Mouse (Mus musculus): Measurements from ENCODE around the gene Fgf8.

Fgf8 gene

DNA sequence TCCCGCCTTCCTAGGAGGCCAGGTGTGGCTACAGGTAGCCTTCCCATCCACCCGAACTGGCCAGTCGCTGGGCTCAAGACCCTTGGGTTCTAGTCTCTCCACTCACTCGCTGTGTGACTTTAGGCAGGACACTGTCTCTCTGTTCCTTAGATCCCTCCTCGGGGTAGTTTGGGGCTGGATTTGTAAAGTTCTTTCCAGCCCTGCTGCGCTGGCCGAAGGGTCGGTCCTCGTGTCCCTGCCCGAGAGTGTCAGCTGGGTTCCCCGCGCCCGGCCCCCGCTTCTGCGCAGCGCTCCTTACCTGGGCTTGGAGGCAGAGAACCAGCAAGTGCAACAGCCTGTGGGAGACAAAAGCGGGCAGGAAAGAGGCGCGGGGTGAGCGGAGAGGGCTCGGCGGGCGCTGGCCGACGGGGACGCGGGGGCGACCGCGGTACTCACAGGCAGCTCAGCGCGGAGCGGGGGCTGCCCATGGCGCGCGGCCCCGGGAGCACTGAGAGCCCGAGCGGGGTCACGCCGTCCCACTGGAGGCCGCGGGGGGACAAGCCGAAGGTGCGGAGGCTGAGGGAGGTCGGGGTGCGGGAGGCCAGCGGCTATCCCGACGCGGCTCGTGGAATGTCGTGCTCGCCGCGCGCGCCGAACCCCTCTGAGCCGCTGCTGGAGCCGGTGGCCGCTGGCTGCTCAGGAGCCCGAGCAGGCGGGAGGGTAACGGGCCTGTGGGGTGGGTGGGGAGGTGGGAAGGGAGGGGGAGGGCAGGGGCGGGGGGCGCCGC, at the start of gene Fgf8:
Gene Fgf8 (minus strand): TSS at position 698 of the 766 bp plus-strand sequence.
- DNase-seq = peak; percentile 34 to 46

DNA sequence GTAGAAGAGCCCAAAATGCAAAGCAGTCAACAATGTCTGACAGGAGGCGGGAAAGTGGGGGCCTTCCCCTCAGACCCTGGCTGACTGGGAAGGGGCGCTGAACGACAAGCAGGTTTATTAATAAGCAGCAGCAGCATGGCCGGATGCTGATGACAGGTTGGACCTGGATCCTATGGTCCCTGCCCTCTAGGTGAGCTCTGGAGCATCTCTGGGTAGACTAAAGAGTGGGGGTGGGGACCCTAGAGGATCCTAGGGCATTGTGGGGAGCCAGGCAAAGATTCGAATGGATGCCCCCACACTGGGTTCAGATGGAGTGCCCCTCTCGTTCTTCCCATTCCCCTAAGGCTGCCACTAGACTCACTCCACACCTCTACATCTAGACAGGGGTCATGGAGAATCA, 49.7 kb upstream of the Fgf8 start:
- DNase-seq = no peak

DNA sequence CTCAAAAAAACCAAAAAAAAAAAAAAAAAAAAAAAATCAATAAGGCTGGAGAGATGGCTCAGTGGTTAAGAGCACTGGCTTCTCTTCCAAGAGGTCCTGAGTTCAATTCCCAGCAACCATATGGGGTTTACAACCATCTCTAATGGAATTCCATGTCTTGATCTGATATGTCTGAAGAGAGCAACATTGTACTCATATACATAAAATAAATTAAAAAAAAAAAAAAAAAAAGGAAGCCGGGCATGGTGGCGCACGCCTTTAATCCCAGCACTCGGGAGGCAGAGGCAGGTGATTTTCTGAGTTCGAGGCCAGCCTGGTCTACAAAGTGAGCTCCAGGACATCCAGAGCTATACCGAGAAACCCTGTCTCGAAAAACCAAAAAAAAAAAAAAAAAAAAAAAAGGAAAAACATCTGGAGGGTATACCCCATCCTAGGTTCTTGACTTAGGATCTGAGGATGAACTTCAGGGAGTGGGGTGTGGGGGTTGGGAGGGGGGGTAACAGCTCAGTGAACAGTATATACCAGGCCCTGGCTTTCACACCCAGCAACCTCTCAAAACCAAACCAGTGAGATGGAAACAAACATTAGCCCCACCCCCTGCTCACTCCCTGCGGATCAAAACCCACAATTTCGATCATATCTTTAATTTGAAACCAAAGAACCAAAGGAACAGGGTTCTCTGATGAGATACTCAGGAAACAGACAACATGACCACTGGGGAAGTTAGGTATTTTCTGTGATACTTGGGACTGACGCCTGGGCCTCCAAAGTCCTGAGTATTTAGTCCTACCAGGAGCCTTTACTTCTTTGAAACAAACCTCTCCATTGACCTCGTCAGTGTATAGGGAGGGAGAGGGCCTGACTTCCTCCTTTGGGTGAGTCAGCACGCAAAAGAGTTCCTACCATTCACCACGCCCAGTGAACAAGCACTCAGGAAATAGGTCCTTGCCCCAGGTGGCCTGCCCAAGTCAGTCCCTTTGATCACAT, 47.5 kb upstream of the Fgf8 start:
- DNase-seq = no peak

DNA sequence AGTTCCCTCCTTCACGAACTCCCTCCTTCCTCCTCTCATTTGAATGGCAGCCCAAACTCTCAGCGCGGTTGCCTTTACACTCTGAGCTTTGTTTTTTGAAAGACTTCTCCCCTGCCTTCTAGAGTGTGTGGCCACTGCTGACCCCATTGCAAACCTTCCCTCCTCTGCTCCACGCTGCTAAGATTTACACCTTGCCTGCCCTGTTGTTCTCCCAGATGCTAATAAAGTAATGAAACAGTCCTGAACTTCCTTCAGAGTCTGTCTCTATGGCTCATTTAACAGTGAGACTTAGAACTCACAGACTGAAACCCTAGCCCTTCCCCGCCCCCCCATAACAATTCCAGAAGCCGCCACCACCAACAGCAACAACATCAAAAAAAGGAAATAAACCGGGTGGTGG, 46.6 kb upstream of the Fgf8 start:
- no peak for DNase-seq

DNA sequence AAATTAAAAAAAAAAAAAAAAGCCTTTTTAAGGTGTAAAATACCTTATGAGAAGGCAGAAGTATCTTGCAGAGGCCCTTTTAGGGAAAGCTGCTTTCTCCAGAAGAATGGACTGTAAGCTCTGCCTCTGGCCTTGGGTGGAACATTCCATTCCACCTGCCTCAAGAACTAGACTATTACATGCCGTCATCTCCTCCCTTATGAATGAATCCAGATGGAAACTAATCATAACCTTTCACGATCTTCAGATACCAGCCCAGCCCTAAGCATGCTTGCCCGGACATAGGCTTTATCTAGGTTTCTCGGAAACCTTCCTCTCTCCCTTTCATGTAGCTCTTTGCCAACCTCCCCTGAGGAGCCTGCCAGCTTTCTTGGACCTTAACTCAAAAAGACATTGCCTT, 45.6 kb upstream of the Fgf8 start:
- DNase-seq = no peak

DNA sequence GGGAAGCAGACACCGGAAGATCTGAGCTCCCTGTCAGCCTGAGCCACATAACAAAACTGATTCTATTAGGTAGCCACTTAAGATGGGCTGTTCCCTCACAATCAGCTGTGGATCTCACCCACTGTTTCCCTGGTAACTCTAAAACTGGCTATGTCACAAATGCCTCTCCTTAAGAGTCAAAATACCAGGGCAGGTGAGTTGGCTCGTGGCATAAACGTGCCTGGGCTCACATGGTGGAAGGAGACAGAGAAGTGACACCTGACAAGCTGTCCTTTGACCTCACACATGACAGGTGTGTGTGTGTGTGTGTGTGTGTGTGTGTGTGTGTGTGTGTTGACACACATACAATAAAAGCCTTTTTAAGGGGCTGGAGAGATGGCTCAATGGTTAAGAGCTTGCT, 44.7 kb upstream of the Fgf8 start:
- DNase-seq = no peak

DNA sequence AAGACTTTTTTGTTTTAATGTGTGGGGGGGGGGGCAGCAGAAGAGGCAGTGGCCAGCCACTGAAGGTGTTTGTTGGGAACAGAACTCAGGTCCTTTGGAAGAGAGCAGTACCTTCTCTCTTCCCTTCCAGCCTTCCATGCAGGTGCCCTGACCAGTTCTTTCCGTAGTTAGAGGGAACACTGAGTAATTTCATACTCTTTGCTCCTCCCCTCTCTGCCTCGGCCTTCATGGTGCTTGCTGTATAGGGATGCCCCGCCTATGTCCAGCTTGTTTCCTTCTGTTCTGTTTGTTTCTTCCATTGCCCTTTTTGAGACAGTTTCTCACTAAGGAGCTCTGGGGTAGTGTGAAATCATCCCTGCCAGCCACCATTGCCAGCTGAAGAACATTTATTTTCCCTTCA, 42.8 kb upstream of the Fgf8 start:
- no peak for DNase-seq

DNA sequence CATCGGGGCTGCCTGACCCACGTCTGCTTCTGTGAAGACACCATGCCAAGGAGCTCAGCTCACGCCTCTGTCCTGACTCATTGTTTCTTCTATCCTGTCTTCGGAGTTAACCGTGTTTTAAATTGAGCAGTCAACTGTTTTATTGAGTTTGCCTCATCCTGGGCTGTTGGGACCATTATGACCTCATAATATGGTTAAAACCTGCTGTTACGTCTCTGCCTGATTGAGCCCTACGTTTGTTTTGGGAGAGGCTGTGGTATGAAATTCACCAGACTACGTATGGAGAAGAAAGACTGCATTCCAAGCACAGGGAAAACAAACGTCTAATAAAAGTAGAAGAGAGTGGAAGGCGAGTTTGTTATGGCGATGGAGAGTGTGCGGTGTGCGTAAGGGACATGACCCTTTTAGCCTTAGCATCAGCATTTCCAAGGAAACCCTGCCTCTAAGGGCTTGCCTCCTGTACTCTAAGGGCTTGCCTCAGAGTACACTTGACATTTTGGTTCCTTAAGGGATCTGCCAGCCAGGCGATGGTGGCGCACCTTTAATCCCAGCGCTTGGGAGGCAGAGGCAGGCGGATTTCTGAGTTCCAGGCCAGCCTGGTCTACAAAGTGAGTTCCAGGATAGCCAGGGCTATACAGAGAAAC, 41.3 kb upstream of the Fgf8 start:
- no peak for DNase-seq

DNA sequence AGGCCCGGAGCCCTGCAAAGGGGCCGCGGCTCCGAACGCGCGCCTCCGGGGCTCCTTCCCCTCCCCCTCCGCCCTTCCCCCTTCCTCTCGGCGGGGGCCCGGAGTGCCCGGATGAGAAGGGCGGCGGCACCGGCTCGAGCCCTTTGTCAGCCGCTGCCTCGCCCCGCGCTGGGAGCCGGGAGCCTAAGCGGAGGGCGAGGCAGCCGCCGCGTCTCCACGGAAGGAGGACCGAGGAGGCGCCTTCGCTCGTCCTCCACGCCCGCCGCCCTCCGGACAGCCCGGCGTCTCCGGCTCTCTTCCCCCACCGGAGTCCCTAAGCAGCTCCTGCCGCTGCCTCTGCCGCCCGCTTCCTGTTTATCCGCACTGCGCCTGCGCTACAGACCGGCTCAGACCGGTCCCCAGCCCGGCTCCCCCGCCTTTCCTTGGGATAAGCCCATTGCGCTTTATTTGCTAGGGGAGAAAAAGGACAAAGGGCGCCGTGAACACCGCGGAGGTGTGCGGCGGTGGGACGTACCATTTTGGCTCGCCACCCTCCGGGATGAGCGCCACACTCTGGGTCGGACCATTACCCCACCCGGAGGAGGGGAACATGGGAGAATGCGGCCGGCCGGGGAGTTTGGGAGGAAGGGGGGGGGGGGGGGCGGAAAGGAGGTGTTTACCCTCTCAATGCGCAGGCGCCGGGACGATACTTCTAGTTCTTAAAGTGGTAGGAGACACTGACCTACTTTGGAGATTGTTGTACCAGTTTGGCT, 40.6 kb upstream of the Fgf8 start, which contains the start of gene Mgea5:
Gene Mgea5 (minus strand): TSS at position 657 of the 752 bp plus-strand sequence.
- DNase-seq = peak; percentile 97 to 99

DNA sequence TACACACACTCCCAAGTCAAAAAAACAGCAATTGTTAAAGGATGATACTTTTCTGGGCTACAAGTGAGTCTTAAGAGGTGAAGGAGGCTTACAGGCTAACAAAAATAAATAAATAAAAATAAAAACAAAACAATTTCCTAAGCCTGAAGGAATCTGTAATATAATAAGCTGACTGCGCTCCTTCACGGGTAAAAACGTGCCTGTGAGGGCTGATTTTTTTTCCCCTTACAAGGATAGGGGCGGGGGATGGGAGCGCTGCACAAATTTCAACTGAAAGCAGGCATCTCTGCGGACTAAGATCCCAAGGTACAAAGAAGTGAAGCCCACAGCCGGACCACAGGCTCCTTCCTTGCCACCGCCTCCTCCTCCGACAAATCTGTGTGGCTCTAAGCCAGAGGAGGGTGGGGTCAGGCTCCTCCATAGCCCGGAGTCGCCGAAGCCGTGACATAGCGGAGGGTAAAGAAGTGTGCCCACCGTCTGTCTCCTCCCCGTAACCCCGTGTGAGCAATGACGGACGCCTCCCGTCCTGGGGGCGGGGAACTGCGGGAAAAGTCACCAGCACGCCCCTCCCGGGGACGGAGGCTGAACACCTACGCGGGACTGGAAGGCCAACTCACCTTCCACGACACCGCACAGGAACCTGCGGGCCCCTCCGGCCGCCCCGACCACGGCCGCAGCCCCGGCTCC, 39.7 kb upstream of the Fgf8 start:
- peak; percentile 80 to 88 for DNase-seq

DNA sequence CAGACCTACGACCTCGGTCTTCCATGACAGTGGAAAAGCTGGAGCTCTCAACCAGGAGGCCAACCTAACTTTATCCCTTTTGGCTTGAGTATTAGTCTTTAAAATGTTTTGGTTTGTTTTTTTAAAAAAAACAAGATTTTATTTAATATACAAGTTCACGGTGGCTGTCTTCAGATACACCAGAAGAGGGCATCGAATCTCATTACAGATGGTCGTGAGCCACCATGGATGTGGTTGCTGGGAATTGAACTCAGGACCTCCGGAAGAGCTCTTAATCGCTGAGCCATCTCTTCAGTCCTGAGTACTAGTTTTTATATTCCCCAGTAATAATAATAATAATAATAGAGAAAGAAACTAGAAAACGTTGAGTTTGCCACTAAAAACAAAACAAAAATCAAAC, 39.0 kb upstream of the Fgf8 start:
- DNase-seq = no peak

DNA sequence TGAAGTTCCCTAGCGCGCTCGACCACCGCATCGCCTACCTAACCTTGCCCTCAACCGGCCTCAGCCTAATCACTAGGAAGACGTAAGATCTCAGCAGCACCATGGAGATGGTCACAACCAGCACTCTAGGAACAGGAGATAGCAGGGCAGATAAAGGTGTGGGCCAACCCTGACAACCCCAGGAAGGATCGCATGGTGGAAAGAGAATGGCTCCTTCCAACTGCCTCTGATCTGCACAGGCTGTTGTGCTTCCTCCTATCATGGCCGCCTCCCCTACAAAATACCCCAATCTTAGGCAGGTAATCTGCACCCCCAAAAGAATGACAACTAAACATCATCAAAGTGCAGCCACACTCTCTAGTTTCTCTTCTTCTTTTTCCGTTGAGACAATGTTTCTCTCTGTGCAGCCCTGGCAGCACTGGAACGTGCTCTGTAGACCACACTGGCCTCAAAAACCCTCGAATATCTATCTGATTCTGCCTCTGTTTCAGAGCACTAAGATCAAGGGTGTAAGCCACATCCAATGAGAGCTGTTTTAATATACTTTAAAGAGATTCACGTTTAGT, 37.7 kb upstream of the Fgf8 start:
- no peak for DNase-seq

DNA sequence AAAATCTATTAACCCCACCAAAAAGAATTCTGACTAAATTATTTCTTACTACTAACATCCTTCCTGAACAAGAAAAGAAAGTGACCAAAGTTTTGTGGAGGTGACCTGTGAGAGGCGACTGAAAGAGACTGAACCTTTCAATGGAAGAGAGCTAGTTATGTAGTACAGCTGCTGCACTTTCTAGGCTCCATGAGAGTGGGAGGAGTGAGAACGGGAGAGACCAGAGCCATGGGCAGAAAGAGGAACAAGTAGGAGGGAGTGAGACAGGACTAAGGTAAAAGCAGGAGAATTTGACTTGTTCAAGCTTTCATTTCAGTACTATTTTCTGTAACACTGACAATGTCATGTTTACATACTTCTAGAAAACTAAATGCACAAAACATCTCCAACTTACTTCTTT, 32.8 kb upstream of the Fgf8 start:
- no peak for DNase-seq

DNA sequence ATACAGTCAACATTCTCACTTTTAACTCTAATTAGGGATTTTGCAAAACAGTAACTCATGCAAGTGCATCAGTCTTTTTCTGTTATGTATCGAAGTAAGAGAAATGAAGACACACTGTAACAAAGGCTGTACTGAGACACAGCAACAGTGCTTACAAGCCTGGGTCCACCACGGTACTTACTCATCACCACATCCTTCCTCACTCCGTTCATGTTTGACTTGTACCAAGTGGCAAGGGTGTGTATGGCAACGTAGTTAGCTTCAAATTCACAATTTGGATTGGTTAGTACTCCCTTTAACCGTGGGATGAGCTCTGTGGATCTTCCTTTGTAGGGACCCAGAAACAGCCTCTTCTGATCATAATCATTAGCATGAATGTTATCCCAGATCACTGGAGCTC, 28.8 kb upstream of the Fgf8 start:
- DNase-seq = no peak

DNA sequence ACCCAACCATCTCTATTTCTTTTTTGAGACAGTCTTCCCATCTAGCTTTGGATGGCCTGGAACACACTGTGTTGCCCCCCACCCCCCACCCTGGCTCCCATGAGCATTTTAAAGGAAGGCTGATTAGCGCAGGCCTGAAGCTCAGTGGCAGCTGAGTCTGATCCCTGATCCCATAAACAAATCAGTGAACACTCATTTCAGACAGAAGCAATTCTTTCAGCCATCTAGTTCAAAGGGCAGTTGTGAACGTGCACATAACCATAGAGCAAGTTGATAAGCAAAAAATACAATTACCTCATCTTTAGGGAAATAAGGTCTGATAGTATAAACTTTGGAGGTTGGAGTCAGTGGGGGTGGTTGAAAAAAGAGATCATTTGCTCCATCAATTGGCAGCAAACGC, 18.1 kb upstream of the Fgf8 start:
- no peak for DNase-seq

DNA sequence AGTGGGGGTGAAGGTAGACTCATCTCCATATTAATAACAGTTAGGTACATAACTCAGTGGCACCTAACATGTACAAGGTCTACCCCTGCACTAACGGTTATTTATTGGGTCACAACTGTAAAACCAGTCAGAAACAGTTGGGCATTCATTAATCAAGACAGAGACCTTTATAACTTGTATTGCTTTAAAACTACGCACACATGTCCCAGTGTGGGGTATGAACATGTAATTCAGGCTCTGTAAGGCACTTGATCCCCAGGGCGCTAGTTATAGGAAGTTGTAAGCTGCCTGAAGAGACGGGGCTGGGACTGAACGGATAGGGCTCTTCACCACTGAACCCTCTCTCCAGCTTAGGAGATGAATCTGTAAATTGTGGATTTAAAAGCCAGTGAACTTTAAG, 16.0 kb upstream of the Fgf8 start:
- DNase-seq = no peak

DNA sequence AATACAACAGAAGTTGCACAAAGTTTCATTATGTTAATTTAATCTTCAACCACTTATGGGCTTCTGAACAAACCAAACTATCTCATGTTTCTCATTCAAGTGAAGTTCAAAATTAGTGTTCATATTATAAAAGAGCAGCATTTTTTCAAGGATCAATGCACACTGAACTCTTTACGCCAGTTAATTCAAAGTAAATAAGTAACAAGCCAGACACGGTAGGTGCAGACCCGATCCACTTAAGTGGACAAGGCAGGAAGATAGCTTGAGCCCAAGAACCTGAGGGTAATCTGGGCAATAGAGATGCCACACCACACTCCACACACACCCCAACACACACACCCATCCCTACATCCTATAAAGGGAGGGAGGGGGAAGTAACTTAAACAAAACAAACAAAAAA, 10.8 kb upstream of the Fgf8 start:
- no peak for DNase-seq

DNA sequence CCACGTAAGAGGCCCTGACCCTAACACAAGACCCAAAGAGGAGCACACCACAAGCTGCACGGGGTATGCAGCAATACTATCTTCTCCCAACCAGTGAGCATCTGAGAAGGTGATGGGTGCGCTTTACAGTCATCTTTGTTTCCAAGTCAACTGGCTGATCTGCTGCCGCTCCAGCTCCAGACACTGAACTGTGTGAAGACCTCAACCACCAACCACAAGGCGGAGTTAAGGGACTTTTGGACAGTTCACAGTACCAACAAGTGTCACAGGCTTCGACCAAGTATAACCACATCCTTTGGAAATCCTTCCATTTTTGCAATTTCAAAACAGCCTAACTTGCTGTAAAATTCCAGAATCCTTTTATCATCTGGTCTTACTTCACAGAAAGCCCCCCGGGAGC, 9.2 kb upstream of the Fgf8 start:
- DNase-seq = no peak

DNA sequence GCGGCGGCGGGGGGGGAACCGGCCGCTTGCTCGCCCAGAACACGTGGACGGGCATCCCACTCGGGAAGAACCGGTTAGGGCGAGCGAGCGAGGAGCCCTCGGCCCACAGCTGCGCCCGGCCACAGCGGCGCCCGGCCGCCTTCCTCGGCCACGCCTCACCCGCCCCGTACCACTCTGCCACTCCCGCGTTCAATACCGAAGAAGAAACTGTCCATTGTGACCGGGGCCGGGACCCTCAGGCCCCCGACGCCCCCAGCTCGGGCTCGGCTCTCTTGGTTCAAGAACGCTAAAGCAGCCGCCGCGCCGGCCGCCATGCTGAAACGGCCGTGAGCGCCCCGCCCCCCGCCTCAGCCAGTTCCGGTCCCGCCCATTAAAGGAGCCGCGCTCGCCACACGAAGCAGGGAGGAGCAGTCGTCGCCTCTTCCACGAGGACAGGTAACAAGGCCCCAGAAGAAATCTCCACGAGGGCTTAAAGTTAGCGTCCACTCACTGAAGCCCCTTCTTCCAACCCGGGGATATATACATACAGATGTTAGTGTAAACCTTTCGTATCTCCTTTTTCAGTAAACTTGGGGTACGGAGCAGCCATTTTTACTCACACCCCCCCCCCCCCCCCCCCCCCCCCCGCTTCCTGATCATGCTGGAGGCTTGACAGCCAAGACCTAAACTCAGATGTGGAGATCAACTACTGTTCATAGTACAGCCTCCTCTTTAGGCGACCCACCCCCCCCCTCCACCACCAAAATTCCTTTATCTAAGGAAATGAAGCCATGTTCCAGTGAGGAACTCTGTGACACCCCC, 6.7 kb upstream of the Fgf8 start, which contains the start of gene Npm3:
Gene Npm3 (minus strand): TSS at position 349 of the 801 bp plus-strand sequence.
- peak; percentile 93 to 95 for DNase-seq

DNA sequence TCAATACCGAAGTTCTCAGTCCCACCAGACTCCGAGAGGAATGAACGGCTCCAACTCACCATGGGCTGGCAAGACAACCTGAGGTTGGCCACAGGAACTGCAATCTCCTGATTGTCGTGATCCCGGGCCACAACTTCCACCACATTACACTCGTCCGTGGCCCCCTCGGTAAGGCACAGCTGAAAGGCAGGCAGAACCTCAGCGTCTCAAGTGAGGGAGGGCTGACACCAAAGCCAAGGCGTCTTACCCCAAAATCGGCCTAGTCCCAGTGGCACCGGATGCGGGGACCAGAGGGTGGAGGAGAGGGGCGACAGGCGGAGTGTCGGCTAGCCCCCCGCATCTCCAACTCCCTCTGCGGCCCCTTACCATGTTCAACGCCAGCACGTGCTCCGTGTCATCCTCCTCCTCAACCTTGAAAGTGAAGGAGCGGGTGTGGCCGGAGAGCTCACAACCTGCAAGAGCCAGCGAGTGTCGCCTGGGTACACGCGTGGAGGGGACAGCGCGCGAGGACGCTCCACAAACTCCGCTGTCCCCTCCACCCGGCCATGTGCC, 6.1 kb upstream of the Fgf8 start:
- DNase-seq = no peak
